Mouse (Mus musculus): Measurements from ENCODE around the gene Lrsam1. TPM values are rescaled to one million over a fixed set of nuclear protein-coding genes. Genes with fewer than 3 reads are reported as not detected.

The Lrsam1 gene
- total RNA-seq, 2 experiments from 2014 or later: 11.5 to 13.5 TPM

DNA sequence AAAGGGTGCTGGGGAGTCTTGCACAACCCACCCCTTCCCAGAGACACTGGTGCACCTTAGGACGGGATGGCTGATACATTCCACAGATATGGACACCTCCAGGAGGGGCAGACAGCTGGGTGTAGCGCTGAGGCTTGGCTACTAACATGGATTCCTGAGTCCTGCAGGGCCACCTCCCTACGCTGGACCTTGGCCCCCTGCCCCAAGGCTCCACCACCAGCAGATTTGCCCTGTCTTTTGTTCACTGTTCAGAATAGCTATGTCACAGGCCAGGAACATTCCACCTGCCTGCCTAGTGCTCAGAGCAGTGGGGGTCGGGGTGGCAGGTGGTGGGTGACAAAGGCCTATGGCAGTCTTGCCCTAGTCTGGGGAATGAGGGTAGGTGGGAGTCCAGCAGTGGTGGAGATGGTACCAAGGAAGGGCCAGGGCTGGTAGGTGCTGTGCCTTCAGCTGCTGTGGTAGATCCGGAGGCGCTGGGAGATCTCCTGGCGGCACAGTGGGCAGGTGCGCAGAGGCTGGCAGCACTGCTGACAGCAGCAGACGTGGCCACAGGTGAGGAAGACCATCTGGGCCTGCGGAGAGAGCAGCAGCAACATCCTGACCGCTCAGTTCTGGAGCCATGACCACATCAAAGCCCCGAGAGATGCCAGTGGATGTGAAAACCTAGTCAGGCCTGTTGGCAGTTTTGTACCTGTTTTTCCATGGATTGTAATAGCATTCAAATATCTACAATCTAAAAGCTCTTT lies 34.9 kb downstream of the Lrsam1 start:
- no peak for DNase-seq (ENCODE audit: low spot score)

DNA sequence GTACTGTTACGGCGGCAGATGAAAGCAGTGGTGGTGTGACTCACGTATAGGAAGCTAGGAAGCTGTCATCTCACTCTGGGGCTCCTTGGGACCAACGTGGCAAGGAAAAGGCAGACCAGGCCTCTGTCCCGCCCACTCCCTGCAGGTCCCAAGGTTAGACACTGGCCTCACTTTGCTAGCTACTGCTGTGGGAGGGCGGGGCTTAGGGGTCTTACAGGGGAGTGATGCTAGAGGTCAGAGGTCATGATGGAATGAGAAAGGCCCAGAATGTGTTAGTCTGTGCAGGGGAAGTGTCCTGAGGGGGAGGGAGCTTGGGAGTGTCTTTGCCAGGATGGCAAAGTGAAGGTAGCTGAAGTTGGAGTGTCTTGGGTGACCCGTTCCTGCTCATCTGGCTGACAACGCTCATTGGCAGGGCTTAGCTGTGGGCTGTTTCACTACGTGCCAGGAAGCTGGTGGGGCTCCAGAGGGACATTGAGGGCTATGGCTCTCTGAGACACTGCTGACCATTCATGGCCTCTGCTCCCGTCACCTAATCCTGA lies 37.0 kb downstream of the Lrsam1 start:
- no peak for DNase-seq (ENCODE audit: low spot score)

DNA sequence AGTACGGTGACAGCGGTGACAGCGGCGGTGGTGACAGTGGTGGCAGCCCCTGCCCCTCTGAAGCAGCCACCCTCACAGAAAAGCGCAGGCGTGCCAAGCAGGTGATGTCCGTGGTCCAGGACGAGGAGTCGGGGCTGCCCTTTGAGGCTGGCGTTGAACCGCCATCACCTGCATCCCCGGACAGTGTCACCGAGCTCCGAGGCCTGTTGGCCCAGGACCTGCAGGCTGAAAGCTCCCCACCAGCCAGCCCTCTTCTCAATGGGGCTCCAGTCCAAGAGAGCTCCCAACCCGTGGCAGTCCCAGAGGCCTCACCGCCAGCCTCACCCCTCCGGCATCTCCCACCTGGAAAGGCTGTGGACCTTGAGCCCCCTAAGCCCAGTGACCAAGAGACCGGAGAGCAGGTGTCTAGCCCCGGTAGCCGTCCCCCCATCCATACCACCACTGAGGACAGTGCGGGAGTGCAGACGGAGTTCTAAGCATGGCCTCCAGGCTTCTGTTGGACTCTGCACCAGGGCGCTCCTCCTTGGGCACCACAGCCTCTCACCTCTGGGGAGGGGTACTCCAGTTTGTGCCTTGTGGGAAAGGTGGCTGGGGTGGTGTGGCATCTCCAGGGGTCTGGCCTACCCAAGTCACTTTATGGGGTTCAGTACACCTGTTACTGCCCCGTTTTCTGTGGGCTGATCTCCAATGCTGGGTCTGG lies 37.7 kb downstream of the Lrsam1 start:
- no peak for DNase-seq (ENCODE audit: low spot score)

DNA sequence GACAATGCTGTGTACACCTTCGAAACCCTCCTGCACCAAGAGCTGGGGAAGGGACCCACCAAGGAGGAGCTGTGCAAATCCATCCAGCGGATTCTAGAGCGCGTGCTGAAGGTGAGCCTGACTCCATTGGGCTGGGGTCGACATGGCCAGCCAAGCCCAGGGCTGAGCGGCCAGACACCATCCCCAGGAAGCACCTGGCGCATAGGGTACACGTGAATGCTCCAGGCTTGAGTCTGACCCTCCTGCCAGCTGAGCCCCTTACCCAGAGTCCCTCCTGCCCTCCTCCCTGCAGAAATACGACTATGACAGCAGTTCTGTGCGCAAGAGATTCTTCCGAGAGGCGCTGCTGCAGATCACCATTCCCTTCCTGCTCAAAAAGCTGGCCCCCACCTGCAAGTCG lies 38.9 kb downstream of the Lrsam1 start:
- DNase-seq (ENCODE audit: low spot score): no peak

DNA sequence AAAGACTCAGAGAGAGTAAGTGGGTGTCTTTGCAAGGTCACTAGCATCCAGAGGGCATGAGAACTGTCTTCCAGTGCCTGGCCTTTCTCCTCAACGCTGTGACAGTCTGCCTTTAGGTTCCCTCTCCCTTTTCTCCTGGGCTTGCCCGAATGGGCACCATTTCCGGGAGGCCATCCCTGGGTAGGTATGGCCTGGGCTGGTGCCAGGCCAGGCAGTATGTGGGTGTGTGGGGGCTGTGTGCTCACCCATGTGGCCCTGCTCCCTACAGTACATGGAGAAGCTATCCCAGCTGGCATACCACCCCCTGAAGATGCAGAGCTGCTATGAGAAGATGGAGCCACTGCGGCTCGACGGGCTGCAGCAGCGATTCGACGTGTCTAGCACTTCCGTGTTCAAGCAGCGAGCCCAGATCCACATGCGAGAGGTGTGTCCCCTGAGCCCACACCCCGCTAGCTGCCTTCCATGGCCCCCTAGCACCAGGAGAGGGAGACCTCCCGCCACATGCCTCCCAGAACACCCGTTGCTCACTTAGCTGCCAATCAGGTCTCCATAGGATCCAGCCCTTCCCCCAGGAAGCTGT lies 39.5 kb downstream of the Lrsam1 start:
- DNase-seq (ENCODE audit: low spot score): no peak

DNA sequence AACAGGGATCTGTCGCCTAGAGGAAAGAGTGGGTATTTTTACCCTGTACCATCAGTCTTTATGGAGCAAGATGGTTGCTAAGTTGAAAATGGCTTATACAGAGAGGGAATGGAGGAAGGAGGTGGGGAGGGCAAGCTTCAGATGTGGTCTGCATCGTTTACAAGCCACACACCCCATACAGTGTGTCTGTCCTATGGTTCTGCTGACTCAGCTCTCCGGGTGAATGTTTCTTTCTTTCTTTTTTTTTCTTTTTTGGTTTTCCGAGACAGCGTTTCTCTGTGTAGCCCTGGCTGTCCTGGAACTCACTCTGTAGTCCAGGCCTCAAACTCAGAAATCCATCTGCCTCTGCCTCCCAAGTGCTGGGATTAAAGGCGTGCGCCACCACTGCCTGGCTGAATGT lies 40.2 kb downstream of the Lrsam1 start:
- no peak for DNase-seq (ENCODE audit: low spot score)

DNA sequence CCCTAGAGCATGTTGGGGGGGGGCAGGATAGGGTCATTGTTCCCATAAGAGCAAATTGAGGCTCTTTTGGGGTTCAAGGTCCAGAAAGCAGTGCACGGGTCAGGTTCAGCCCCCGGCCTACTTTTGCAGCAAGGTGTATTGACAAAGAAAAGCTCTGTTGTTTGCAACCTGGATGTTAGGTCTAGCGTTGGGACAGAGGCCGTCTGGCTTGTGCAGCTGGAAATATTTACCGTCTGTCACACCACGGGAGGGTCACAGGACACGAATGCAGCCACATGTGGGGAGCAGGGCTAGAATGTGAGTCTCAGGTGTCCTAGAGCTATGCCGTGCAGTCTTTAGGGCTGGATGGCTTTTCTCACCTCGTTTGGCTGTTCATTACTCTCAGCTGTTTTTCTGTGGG lies 43.0 kb downstream of the Lrsam1 start:
- no peak for DNase-seq (ENCODE audit: low spot score)

DNA sequence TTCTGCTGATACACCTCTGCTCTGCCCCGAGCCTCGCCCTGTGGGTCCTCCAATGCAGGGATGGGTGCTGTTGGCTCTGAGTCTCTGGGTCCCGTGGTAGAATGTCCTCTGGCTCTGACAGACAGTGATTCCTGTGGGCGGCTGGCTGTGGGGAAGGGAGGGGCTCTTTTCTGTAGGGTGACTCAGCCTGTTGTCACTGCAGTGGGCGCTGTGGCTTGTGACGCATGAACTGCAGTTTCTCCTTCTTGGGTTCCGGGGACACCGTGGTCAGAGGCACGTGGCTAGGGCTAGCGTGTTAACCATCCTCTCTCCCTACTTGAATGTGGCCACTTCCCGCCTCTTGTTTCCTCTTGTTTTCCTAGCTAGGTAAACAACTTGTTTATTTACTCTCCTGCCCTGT lies 43.9 kb downstream of the Lrsam1 start:
- peak; percentile 53 for DNase-seq (ENCODE audit: low spot score)

DNA sequence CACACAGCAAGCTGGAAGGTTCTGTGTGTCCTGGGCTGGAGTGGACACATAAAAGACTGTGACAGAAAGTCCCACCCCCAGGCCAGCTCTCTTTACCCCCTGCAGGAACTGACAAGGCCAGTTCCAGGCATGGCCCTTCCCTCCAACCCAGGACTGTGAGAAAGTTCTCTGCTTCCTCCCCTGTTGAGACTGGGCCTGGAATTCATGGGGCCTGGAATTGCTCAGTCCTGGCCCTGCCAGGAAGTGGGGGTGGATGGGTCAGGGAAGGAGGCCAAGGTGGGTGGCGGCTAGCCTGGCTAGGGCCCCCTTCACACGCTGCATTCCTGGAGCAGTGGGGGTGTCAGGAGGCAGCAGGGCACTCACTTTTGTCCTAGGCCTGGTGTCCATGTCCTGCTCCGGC lies 46.5 kb downstream of the Lrsam1 start:
- DNase-seq (ENCODE audit: low spot score): peak; percentile 40

DNA sequence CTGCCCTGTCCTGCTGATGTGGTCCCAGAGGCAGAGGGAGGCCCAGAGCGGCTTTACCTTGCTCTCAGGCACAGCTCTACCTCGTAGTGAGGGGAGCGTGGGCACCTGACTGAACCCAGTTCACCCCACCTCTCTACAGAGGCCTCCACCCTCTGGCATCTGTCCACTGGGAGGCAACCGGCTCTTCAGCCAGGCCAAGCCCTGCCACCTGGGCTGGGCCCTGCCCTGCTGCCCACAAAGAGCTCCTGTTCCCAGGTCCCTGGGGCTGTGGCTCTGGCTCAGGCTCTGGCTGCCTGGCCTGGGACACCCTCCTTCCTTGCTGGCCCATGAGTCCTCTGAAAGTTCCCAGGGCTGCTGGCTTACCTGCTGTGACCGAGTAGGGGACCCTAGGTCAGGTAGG lies 47.1 kb downstream of the Lrsam1 start:
- no peak for DNase-seq (ENCODE audit: low spot score)

DNA sequence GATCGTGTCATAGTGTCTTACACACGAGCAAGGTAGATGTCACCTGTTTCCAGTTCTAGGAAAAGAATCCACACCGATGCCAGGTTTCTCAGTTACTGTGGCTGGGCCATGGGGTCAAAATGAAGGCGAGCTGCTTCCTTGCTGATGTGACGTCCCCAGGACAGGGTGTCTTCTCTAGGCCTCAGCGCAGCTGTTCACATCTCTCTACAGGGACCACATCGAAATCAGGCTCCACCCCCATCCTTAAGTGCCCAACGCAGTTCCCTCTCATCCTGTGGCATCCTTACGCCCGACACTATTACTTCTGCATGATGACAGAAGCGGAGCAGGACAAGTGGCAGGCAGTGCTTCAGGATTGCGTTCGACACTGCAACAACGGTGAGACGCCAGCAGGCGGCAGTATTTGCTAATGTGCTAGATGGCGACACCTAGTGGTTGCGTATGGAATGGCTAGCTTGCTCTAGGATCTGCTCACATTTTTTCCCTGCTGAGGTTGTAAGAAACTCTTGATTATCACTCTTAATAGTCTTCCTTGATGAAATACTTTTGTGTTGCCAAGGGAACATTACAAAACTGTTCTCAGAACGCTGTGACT lies 49.1 kb downstream of the Lrsam1 start:
- DNase-seq (ENCODE audit: low spot score): peak; percentile 84

DNA sequence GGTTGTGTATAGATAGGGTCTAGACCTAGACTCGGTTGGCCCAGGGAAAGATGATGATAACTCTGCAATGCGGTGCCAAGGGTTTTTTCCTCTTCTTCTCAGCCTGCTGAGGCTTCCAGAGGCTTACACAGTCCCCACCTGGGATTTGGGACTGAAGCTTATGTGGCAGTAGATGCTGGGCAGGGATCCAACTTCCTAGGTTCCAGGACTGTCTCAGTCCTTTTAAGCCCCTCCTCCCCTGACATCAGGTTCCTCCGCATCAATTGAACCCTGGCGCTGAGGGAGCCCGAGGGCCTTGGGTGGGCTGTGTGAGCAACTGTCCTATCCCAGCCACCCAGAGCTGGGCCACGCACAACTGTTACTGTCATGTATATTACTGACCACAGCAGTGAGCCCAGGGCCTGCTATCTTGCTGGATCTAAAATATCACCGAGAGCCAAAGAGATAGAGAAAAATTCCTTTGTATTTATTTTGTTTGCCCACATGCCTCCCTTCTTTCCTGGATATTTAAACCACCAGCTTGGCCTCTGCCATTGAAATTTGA lies 49.7 kb downstream of the Lrsam1 start:
- DNase-seq (ENCODE audit: low spot score): no peak

DNA sequence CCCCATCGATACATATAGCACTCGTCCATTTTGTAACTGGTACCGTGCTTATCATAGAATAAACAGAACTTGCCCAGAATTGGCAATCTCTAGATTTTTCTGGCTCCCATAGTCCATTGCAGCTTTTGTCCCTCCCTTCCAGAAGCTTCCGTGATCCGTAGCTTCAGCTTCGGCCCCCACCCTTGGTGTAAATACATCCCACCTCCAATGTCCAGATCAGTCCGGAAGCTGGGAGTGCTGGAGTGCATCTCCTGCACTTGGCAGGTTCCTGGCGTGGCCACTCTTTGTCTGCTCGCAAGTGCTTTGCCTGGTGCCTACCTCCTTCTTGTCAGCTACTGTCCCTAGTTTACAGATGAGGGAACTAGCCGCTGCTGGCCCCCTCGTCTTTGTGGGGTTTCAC lies 52.6 kb downstream of the Lrsam1 start:
- no peak for DNase-seq (ENCODE audit: low spot score)

DNA sequence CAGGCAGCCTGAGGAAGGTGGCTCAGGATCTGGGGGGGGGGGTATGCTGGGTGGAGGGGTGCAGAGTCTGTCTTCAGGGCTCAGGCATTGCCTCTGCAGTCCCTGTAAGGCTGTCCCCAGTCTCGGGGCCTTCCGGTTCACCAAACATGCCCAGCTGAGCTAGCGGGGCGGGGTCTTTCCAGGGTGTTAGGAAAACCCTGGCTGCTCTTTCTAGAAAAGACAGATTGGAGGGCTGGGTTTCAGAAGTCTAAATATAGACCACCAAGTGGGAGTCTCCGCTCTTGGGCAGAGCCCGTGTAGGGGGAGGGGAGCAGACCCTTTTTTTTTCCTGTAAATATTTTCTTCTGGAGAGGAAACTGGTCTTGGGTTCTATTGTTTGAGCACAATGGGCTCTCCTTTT lies 53.1 kb downstream of the Lrsam1 start:
- no peak for DNase-seq (ENCODE audit: low spot score)

DNA sequence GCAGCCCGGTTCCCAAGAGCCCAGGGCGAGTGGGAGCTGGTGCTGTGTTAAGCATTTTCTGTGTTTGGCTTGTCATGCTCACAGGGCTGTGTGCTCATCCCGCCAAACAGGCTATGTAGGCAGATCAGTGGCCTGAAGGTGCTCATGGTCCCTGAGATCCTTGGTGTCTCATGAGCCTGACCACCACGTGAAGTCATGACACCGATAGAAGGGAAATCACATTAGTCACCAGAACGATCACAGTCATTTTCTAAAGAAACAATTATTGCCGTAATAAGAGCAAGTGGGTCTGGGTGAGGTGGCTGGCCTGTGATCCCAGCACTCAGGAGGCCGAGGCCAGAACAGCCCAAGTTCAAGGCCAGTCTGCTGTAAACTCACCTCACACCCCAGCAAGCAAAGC lies 54.0 kb downstream of the Lrsam1 start:
- DNase-seq (ENCODE audit: low spot score): no peak

DNA sequence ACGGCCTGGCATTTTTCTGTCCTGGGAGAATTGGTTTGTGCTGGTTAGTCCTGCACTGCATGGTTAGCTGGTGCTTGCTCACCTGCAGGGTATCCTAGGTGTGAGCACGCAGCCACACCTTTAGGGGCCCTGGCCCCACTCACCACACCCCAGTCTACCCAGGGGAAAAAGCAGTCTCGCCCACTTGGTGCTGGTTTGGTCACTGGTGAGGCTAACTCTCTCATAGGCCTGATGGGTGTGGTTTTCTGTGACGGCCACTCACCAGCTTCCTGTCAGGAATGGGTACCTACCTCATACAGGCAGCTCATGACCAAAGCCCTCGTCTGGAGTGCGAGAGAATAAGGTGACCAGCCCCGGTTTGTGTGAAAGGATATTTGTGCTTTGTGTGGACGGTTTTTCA lies 56.1 kb downstream of the Lrsam1 start:
- no peak for DNase-seq (ENCODE audit: low spot score)

DNA sequence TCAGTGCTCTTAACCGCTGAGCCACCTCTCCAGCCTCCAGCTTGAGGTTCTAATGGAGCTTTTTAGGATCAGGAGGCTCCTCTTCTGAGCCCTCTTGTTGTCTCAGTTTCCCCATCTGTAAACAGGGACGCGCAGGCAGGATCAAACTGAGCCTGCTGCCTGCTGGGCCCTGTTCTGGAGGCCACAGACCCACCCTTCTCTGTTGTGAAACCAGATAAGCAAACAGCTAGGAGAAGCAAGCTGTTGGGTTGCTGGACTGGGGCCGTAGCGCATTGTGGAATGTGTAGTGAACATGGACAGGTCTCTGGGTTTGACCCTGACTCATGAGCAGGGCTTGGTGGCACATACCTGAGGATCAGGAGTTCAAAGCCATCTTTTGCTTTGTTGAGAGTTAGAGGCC lies 56.8 kb downstream of the Lrsam1 start:
- no peak for DNase-seq (ENCODE audit: low spot score)

DNA sequence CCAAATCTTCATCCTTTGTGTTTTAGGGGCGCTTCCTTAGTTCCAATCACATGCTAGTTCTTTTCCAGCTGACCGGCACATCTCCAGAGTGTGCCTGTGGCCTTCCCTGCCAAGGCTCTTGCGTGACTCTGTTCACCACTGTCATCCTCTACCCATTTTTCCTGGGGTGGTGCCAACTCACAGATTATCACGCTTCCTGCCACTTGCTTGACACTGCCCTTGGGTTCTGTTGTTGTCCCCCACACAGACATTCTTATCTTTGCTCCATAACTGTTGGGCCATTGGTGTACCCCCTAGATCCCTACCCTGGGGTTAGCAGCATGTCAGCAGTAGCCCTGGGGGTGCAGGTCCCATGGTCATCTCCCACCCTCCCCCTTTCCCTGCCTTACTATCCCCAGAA lies 57.9 kb downstream of the Lrsam1 start:
- DNase-seq (ENCODE audit: low spot score): no peak

DNA sequence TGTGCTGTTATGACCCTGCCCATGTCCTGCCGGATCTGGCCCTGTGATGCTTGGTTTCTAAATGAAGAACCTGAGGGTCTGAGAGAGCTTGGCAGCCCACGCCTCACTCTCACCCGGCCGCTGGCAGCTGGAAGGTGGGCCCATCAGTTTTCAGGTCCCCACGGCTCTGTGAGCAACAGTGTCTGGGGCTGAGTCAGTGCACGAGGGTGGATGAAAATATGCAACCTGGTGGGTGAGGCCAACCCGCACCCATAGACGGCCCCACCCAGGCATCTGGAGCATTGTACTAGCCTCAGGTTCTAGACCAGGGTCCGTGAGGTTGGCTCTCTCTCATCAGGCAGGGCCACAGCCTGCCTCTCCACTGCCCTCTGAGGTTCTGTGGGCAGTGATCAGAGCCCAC lies 59.3 kb downstream of the Lrsam1 start:
- no peak for DNase-seq (ENCODE audit: low spot score)

DNA sequence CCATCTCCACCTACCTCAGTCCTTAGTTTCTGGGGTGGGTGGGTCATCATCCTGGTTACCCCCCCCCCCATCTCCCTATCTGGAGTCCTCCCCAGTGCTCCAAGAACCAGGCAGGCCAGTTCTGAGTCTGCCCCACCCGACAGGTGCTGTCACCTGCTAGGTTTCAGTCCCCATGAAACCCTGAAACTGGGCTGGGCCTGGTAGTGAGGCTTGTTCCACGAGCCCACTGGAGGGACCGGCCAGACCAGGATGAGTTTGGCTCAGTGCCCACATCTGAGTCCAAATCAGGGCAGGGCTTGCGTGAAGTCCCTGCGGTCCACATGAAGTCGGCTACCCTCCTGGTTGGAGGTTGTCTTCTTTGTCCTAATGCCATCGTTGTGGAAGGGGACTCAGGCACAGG lies 62.4 kb downstream of the Lrsam1 start:
- DNase-seq (ENCODE audit: low spot score): no peak

DNA sequence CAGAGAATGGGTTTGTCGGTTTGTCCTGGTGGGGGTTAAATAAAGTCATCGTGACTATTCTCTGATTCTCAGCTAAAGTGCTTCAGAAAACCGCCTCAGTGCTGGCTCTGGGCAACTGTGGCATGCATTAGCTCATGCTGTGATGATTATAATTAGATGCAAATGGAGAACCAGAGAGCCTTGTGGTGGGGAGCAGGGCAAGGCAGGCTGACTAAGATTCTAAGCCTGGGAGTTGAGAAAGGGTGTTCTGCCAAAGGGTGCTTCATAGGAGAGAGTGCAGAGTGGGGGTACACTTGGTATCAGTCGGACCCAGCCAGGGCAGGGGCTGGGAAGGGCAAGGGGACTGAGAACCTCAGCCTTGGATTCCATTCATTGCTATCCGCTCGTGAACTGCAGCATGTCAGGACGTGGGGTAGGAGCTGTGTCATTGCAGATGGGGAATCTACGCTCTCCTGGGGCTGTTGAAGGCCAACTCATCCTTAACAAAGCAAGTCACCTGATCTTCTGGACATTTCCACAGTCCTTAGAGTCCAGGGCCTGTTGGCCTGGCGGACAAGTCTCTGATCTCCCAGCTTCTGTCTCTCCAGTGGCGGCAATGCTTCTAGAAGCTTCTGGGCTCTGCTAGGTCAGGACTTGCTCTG lies 64.8 kb downstream of the Lrsam1 start:
- no peak for DNase-seq (ENCODE audit: low spot score)
